Mouse (Mus musculus) gonadal fat pad, adult 2 months (tissue): ENCODE results near the gene Hist2h2ab. TPM values are rescaled to one million over a fixed set of nuclear protein-coding genes. Genes with fewer than 3 reads are reported as not detected.
"Not testable (repeated sequence)": the region's sequence is repeated elsewhere in the genome, so short reads cannot be mapped to it uniquely, and the experiment has no call there.

Experiments used
- DNase-seq: peaks from one replicate; pipeline ENCODE4 v3.0.0-alpha.2; 2012; ENCODE audit warnings: low read depth
- polyA plus RNA-seq: library from polyadenylated mRNA; depleted of rRNA; stranded (reverse); fragments of >200 nt; gene quantifications from 2 replicates; pipeline ENCODE4 v1.2.3, GENCODE M21; 2012; rRNA removed

Hist2h2ab gene
- polyA plus RNA-seq, result 4.7 and 5.2 TPM in 2 replicates

DNA sequence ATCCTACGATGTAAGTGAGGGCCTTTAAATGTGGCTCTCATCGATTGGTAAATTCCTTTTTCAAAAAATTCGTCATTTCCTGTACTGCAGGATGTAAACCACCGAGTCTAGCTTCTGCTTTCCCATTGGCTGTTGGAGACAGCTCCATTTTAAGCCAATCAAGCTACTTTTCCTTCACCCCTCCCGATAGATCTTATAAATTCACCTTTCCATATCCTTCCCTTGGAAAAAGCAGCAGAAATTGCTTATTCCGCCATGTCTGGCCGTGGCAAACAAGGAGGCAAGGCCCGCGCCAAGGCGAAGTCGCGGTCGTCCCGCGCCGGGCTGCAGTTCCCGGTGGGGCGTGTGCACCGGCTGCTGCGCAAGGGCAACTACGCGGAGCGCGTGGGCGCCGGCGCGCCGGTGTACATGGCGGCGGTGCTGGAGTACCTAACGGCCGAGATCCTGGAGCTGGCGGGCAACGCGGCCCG is at the start of gene Hist2h2ab, which contains the start of gene Bola1:
Gene Hist2h2ab (plus strand): TSS at position 205 of the 470 bp plus-strand sequence.
Gene Bola1 (minus strand): TSS at position 49 of the 470 bp plus-strand sequence.
- DNase-seq, result no peak

DNA sequence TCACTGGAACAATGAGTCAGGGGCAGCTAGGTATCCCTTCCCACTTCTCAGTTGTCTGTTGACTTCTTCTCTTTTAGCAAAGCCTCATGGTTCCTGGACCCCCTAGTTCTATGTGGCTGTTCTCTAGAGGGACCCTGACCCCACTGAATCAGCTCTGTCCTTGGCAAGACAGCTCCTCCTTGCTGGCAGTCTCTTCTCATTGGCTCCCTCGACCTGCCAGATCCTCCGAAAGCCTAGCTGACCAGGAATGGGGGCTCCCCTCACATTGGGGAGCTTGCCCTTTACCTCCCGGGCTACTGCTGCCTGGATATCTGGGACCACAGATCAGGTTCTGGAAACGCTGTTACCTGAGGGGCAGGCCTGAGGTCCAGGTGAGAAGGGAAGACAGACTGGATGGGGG is 49.4 kb upstream of the Hist2h2ab start:
- DNase-seq, result no peak

DNA sequence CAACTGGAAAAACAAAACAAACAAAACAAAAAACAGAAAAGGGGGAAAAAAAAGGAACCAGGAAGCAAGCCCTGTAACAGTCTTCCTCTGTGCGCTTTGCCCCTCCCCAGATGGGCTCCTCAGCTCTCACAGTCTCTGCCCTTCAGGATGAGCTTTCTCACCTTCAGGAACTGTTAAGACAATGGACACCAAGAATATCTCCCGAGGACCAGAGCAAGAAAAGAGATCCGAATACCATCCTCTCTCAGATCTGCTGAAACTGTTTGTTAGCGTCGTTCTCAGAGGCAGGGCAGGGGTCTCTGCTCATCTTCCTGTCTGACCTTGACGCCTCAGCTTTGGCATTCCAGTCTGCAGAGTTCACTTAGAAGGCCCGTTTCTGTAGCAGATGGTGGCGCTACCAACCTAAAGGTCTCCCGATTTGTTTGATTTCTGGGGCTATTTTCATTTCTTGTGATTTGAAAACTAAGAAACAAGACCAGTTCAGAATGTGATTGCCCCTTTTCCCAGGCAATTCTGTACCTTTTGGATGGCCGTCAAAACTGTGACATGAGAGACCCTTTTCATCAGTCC is 48.6 kb upstream of the Hist2h2ab start:
- DNase-seq, result no peak

DNA sequence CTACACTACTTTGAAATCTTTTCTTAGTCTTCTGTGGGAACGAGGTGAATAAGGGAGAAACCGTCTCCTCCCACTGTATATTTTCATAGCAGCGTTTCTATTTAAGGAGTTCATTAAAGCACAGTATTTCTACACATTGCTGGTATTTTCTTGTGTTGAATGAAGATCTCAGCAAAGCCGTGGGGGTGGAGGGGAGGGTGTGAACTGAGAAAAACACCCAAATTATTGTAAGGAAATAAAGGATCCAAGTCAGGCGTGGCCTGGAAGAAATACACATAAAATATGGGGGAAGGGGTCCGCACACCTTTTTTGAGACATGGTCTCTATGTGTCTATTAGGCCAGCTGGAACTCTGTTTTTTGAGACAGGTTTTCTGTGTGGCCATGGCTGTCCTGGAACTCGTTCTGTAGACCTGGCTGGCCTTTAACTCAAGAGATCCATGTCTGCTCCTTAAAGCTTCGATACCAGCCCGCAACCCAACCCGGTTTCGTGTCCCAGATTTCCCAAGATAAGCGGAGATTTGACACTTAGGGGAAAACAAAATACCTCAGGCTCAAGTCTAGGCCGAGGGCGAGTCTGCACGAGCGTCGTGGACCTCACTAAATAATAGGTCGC is 48.0 kb upstream of the Hist2h2ab start:
- no peak for DNase-seq

DNA sequence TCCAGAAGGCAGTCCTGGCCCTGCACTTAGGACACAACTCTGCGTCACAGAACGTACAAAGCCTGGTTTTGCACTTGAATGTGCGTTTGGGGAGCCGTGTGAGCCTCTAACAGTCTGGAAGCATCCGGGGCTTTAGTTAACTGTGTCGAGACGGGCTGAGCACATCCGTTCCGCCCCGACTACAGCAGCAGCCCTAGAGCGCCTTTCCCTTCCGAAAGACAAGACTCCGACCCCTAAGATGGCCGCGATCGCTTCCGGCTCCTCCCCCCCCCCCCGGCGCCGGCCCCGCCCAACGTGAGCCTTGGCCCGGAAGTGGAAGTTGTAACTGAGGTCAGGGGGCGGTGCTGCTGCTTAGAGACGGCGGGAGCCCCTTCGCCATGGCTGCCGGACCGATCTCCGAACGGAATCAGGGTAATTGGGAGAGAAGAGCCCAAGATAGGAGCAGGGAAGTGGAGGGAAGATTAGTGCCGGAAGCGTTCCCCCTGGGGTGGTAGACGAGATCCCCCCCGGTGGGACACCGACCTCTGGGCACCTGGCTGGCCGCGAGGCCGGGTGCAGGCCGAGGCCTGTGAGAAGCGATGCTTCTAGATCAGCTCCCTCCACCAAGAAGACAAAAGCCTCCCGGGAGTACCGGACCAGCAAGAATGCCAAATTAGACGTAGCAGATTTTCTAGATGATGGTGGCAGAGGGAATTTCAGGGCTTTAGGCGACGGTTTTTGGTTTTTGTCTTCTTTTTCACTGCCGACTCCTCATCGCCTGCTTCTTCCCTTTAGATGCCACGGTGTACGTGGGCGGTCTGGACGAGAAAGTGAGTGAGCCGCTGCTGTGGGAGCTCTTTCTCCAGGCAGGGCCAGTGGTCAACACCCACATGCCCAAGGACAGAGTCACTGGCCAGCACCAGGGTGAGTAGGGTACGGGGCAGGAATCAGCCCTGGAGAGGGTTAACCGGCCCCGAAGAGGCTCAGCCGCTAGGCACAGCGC is 47.2 kb upstream of the Hist2h2ab start, which contains the start of gene Sf3b4:
Gene Sf3b4 (plus strand): TSS at position 136 of the 982 bp plus-strand sequence.
- DNase-seq, result no peak

DNA sequence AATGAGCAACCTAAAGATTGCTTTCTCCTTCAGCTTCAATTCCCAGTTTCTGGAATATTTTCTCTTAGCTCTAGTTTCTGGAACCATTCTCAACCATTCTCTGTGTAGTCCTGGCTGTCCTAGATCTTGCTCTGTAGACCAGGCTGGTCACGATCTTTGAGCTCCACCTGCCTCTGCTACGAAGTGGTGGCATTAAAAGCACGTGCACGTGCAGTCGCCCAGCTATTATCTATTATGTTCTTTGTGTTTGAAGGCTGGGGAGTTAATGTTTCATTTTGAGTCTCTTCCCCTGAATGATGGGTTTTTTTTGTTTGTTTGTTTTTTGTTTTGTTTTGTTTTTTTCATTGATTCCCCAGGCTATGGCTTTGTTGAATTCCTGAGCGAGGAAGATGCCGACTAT is 46.5 kb upstream of the Hist2h2ab start:
- no peak for DNase-seq

DNA sequence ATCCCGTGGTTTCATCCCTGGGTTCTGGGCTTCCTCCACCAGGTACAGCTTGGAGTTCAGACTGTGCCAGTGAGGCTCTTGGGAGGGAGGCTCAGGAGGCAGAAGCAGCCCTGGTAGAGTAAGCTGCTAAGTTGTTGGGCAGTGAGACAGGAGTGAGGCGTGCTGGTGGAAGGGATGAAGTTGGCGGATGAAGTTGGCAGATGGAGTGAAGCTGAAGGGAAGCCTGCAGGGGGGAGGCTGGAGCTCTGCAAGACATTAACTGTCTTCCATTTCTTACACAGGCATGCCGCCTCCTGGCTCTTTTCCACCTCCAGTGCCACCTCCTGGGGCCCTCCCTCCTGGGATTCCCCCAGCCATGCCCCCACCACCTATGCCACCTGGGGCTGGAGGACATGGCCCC is 45.6 kb upstream of the Hist2h2ab start:
- DNase-seq, result not testable (repeated sequence)

DNA sequence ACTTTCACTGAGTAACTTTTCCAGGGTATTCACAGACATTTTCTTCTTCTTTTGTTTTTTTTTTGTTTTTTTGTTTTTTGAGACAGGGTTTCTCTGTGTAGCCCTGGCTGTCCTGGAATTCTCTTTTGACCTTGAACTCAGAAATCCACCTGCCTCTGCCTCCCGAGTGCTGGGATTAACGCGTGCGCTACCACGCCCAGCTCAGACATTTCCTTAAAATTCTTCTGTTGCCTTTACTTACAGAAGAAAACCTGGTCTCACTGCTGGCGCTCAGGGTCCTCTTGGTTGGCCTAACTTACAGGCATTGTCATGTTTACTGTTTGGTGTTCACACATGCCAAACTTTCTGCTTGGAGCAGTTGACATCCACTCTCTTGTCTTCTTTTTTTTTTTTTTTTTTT is 44.4 kb upstream of the Hist2h2ab start:
- no peak for DNase-seq

DNA sequence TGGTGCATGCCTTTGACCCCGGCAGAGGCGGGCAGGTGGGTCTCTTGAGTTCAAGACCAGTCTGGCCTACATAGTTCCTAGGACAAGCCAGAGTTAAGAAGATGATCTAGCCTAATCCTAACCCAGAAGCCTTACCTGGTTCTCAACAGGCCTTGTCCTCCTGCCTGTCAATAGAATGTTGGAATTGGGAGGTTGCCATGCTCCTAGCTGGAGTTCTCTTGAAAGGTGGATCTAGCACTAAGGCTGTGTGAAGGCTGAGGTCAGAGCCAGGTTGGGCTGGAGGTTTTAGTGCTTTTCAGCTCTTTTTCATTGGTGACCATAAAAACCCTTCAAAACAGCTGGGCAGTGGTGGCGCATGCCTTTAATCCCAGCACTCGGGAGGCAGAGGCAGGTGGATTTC is 41.2 kb upstream of the Hist2h2ab start:
- DNase-seq, result no peak

DNA sequence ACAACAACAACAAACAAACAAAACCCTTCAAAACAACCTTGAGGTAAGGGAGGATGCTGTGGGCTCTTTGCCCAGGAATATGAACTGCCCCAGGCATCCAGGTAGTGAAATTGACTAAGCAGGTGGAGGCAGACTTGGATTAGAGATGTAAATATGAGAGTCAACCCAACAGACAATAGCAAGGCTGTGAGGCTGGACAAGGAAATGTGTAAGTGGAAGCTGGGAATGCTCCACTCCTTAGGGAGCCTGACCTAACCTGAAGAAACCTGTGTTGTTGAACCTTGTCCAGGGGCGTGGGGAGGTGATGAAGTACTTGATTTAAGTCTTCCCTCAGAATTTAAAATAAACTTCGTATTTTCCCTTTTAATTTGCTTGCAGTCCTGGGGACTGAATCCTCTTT is 40.8 kb upstream of the Hist2h2ab start:
- DNase-seq, result no peak

DNA sequence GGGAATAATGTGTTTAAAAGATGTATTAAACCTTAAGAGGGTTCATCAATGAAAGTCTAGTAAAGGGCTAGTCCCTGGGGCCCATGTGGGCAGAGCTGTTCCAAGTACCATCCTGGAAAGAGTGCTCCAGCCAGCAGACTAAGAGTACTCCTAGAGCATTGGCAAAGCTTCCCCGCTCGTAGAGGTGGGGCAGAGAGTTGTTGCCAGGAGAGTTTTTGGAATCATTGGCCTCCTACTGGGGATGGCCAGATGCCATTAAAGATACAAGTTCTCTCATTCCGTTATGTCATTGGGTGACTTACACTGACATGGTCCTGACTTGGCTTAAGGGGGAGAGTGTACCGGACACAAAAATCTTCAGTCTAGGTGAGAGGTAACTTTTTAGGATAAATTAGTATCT is 40.1 kb upstream of the Hist2h2ab start:
- DNase-seq, result no peak

DNA sequence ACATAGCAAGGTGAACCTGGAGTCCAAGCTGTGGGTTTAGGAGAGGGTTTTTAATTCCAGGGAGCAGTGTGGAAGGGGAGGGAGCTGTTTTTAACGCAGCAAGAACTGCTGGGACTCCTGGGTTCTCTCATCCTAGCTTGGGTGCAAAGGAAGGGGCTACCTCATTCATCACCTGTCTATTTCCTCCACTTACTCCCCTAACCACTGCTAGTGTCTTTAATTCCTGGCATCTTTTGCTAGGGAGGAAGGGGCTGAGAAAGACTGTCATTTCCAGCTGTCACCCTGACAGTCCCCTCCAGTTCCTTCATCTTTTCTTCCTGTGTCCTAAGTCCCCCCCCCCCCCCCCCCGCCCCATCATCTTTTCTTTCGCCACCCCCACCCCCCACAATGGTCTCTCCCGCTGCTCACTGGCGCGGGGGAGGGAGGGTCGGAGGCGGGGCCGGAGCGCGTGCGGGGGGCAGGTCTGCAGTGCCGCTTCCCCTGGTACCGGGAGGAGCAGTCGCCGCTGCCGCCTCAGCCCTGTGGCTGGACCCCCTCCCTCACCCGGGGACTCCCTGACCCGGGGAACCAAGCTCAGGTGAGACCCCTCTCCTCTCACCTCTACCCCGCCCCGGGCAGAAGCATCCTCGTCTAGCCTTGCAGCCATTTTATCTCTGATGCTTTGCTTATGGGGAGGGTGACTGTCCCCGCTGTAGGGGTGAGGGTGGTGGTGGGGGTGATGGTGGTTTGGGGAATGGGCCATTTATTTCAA is 38.8 kb upstream of the Hist2h2ab start, which contains the start of gene Sv2a:
Gene Sv2a (plus strand): TSS at position 425 of the 751 bp plus-strand sequence.
- DNase-seq, result no peak

DNA sequence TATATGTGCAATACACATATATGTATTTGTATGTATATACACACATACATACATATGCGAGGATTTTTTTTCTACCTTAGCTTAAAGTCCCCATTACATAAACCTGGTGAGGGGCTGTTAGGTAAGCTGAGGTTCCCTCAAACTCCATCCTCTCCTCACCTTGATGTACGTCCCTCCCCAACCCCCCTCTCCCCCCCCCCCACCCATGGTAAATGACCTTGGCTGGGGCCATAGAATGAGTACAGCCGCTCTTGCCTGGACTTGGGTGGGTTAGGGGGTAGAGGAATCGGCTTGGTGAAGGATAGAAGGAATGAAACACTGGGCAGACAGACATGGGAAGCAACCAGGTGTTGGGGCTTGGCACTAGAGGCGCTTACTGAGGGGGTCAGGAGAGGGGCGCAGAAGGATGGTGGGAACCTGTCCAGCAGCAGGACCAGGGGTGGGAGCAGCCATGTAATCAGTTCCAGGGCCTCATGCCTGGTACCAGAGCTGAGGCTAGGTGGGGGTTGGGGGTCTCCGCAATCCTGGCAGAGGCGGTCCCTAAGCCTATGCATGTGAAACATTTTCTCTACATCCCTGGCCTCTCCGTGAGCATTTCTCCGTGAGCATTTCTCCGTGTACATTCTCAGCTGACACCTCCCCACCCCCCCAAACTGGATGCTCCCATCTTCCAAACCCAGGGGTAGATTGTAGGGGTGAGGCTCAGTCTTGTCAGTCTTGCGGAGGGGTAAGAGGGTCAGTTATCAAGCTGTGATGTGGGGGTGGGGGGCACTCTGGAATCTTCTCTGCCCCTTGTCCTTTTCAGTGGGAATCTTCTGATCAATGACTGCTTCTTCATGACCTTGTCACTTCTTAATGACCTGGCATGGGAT is 37.9 kb upstream of the Hist2h2ab start:
- DNase-seq, result no peak

DNA sequence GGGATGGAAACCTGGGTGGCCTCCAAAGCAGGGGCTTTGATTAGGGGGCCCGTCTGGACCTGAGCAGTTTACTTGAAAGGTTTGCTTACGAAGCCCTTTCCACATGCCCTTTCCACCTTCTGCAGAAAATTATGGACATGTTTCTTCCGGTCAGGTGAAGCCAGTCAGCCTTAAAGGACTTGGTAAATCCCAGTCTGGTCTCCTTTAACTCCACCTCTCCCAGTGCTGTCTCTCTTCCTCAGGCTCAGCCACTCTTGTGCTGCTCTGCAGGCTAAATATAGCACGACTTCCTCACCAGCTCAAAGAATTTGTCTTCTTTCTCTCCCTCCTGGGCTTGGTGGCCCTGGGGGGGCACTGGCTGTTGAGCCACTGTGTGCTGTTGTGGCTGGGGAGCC is 37.3 kb upstream of the Hist2h2ab start:
- no peak for DNase-seq

DNA sequence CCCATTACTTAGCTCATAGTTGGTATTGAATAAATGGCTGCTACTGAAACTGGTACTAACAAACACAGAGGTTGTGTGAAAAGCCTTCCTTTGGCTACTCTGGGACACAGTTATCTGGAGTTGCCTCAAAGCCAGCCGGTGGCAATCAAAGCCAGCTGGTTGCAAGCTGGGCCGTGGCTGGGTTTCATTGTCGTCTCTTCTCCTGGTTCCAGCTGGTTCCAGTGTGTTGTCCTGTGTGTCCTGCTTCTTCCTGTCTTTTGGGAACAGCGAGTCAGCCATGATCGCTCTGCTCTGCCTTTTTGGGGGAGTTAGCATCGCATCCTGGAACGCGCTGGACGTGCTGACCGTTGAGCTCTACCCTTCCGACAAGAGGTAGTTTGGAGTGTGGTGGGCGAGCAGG is 26.7 kb upstream of the Hist2h2ab start:
- no peak for DNase-seq

DNA sequence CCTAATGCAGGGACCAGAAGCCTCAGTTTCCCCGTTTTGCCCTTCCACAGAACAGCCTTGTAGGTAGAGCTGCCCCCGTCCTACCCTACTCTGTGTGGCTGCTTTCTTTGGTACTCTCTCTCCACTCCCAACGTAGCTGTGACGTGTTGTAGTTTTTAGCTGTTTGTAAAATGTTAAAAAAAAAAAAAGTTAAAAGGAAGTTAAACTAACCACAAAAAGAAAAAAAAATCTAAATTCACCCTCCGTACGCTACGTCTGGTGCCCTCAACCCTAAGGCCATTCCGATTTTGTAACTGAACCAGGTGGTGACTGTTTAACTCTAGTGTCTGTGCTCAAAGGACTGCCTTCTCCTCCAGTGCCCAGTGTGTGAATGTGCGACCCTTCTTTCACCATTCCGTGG is 24.7 kb upstream of the Hist2h2ab start:
- DNase-seq, result no peak

DNA sequence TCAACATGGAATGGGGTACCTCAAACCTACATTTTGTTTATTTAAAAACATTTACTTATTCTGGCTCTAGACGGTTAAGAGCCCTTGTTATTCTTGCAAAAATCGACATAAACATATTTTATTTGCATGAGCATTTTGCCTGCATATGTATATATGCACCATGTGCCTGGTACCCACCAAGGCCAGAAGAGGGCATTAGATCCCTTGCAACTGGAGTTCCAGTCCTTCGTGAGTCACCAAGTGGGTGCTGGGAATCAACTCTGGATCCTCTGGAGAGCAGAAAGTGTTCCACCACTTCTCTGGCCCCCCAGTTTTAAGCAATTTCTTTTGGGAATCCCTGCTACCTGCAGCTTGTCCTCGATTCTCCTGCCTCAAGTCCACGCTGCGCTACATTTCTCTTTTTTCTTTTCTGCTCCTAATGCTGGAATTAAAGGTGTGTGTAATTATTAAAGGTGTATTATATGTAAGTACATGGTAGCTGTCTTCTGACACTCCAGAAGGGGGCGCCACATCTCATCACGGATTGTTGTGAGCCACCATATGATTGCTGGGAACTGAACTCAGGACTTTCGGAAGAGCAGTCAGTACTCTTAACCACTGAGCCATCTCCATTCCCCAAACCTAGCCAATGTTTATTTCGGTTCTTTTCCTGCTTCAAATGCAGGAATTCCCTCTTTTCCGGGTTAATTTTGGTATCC is 23.9 kb upstream of the Hist2h2ab start:
- DNase-seq, result no peak

DNA sequence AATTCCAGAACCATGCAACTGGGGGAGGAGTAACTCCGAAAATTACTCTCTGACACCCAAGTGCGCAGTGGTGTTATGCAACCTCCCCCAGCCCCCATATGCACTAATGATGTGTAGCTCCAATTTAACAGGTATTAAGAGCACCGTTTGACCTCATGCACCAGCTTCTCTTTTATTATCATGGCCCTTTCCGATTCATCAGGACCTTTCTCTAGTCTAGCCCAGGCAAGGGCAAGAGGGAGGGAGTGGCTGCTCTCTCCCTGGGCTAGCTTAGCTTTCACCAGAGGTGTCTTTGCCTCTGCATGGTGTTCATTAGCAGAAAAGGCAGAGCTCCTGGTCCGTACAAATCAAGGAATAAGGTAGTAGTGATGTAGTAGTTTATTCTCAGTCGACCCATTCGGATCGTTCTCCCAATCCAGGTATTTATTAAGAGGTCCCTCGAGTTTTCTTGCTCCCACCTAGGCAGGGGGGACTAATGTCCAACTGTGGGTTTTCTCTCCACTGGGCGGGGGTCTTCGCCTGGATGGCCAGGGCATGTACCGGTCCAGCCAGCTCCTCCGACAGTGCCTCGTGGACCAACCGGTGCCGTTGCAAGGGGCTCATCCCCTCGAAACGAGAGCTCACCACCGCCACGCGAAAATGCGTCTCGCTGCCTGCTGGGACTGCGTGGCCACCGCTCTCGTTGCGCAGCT is 23.1 kb upstream of the Hist2h2ab start:
- DNase-seq, result no peak

DNA sequence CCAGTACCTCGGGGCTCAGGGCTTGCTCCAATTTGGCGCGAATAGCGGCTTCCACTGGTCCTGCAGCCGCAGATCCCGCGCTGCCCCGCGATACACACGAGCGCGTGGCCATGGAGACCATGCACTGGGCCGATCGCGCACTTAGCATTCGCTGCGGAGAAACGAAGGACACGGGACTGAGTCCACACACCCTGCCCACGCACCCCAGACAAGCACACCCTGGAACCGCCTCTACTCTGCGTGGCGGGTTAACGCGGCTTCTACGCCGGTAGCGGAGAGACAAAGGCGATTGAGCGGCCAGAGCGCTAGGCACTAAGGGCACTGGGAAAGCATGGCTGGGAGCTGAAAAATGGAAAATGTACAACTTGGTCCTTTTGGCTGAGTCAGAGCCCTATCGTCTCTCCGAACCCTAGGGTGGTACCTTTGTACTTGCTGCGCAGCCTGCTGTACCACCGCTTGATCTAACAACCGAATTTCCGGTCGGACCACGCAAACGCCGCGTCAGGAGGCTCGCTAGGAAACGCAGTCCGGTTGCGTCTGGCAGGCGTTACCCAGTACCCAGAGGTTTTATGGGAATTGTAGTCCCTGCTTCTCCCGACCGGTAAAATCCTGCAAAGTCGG is 22.4 kb upstream of the Hist2h2ab start:
- no peak for DNase-seq
